Mouse (Mus musculus) cerebellum, adult 18-20 months (tissue): Measurements from ENCODE around the gene Brf1.
A peak's percentile ranks its signal among the peaks of the same experiment; 100 is the strongest.

Experiments
- DNase-seq, 2 experiments: peaks; one replicate each; pipeline ENCODE4 v3.0.0; 2021

The Brf1 gene

DNA sequence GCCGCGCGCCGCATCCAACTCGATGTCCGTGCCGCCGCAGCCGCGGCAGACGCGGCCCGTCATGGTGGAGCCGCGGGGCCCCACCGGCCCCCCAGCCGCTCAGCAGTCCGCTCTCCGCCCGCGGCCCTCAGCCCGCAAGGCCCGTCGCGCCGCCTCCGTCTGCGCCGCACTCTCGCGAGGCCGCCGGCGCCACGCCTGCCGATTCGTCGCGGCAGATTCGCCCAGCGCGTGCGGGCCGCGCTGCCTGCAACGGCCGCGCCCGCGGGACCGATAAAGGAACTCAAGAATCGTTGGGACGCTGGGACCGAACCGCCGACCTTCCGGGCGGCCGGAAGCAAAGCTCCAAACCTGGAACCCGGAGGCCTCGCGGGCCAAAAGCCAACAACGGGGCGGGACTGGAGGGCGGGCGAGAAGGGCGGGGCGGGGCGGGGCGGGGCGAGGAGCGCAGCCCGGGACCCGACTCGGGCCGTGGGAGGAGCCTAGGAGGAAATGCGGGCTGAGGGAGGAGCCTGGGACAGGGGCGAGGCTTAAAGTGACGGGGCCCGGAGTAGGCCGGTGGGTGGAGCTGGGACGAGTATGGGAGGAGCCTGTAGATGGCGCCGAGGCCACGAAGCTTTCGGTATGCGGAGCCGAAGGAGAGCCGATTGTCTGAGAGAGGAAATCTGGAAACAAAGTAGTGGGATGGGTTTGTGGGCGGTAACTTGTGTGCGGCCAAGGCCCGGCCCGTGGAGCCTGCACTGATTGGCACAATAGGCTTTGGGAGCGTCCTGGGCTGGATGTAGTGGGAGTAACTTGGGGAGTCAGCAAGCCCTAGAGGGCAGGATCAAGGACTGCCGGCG, at the start of gene Brf1:
Gene Brf1 (minus strand): TSS at position 411 of the 839 bp plus-strand sequence.
- peak; percentile 95 to 99 for DNase-seq

DNA sequence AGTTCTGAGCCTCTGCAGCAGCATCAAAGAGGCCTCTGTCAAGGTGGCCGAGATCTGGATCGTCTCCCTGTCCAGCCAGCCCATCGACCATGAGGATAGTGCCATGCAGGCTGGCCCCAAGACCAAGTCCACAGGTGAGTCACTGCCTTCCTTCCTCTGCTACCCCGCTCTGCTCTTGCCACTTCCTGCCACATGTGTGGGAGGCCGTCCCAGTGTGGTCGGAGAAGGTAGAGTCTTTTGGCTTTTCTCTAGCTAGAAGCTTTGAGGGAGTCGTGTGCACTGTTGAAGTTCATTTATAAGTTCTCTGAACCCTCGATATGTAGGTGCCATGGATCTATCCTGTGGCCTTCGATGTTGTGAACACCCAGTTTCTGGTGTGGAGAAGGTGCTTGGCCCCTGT, 49.3 kb upstream of the Brf1 start:
- DNase-seq = no peak

DNA sequence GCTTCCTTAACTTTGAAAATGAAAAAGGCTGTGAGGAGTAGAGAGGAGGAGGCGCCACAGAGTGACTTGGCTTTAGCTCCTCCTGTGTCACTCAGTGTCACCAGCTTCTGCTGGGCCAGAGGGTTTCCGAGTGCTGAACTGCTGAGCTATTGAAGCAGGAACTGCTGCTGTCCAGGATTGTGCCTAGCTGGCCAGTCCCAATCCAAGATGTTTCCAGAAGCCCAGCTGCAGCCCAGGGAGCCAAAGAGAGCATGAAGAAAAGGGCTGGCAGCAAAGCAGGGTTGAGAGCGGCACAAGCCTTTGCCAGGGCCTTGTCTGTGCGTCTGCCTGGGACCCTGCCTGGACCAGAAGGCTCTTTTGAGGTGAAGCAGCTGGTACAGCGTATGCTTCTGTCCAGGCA, 47.6 kb upstream of the Brf1 start:
- DNase-seq = peak in 1 of 2 experiments; percentile 18

DNA sequence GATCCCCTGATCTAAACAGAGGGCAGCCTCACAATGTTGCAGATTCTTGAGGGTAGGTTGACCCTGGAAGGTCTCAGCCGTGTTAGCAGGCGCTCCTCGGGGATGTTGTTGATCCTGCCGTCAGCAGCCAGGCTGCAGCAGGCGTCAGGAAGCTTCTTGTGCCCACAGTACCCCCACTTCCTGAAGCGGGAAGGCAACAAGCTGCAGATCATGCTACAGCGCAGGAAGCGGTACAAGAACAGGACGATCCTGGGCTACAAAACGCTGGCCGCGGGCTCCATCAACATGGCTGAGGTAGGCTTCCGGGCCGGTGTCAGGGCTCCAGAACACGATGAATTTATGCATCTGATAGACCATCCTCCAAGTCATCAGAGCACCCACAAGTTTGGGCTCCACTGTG, 46.4 kb upstream of the Brf1 start:
- DNase-seq = no peak

DNA sequence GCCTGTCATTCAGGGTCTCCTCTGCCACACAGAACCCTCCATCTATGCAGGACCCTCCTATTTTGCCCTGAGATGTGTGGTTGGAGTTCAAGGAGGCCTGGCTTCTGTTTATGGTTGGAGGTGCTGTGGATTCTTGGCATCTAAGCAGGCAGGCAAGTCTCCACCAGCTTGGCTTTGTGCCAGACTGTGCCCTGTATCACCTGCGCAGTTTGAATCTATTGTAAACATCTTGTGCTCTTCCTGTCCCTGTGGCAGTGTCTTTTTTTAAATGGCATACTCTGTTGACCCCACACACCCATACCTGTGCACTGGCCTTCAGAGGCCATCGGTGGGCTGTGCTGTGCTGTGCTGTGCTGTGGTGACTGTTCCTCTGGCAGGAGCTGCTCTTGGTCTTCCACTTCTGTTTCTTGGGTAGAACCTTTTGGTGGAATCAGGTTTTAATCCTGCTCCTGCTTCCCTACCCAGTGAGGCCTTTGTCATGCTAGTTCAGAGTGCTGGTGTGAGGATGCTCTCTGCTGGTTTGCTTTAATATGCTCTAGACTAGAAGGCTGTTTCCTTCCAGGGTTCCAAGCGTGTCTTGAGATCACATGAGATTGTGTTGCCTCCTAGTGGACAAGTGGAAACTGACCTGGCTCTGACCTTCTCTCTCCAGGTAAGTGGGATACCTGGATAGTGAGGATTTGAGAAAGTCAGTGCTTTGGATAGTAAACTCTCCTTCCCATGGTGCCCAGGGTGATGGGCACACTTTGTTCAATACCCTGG, 44.6 kb upstream of the Brf1 start:
- DNase-seq = peak; percentile 76 to 80

DNA sequence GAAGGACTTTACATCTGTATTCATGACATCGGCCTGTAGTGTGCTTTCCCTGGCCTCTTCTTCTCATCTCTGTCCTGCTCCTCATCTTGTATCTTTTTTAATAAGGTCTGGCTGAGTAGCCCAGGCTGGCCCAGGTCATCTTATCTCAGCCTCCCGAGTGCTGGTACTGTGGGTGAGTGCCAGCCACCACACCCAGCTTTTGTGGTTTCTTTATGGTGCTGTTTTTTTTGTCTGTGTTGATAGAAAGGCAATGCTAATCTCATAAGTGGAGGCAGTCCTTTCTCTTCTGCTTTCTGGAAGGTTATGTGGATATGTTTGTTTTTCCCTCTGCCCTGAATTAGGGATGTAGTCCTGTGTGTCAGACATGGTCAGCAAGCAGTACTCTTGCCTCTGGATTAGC, 42.0 kb upstream of the Brf1 start:
- DNase-seq = no peak

DNA sequence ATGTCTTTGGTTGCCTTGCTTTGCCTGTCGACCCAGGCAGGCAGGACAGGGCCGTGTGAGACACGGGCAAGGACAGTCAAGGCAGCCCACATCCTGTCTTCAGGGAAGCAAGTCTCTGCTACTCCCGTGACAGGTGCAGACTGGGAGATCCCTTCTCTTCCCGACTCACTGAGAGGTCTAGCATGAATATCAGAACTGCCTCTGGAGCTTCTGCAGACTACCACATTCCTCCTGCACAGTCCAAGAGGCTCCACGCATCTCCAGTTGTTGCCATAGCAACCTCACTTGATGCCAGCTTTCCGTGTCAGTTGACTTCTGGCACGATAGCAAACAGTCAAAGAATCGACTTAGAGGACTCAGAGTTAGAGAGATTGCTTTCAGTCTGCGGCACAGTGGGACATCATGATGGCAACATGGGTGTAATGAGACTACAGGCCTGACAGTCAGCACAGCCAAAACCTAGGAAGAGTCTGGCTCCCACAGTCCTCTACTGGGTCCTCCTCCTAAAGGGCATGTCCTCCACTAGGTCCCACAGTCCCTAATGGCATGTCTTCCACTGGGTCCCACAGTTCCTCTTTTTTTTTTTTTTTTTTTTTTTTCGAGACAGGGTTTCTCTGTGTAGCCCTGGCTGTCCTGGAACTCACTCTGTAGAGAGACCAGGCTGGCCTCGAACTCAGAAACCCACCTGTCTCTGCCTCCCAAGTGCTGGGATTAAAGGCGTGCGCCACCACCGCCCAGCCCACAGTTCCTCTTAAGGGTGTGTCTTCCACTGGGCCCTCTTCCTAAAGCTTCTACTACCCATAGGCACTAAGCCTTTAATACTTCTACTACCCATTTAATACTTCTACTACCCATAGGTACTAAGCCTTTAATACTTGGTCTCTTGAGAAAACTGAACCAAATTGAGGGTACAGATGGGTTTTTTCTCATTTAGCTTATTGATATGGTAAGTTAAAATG, 41.3 kb upstream of the Brf1 start:
- peak; percentile 55 to 63 for DNase-seq

DNA sequence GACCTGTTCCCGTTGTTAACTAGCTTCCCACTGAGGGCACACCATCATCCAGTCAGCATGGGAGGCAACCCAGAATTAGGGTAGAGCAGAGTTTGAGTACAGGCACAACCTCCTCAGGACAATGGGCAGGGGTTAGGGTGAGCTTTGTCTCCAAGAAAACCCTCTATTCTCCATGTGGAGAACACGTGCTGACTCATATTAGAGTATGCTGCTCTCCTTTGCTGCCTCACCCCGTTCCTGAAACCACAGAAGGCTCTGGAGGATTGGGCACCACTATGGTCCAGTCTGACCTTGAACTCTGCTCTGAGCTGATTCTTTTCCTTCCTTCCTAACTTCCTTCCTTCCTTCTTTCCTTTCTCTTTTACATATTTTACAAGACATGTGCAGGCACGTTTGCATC, 37.9 kb upstream of the Brf1 start:
- DNase-seq = no peak

DNA sequence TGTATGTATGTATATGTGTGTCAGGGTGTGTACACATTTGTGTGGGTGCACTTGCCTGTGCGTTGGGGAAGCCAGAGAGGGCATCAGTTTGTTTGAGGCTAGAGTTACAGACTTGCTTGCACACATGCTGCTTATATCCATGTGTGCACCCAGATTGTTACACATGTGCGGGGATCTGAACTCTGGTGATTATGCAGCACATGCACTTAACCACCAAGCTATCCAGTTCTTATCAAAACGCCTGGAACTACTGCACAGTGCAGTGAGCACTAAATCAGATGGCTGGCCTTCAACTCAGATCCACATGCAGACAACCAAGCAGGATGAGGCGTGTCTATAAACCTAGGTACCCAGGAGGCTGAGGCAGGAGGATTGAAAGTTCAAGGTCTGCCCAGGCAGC, 36.5 kb upstream of the Brf1 start:
- no peak for DNase-seq

DNA sequence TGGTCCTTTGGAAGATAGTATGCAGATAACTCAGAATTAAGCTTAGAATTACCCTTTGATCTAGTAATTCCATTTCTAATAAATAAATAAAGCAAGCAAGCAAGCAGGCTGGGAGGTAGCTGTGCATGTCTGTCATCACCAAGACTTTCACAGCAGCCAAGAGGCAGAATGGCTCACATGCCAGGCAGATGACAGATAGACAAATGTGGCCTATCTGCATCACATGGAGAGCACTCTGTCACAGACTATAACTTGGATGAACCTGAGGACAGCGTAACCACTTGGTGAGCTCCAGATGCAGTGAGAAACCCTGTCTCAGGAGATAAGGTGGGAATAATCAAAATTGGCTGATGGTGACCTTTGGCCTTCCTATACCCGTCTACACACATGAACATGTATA, 34.6 kb upstream of the Brf1 start:
- no peak for DNase-seq

DNA sequence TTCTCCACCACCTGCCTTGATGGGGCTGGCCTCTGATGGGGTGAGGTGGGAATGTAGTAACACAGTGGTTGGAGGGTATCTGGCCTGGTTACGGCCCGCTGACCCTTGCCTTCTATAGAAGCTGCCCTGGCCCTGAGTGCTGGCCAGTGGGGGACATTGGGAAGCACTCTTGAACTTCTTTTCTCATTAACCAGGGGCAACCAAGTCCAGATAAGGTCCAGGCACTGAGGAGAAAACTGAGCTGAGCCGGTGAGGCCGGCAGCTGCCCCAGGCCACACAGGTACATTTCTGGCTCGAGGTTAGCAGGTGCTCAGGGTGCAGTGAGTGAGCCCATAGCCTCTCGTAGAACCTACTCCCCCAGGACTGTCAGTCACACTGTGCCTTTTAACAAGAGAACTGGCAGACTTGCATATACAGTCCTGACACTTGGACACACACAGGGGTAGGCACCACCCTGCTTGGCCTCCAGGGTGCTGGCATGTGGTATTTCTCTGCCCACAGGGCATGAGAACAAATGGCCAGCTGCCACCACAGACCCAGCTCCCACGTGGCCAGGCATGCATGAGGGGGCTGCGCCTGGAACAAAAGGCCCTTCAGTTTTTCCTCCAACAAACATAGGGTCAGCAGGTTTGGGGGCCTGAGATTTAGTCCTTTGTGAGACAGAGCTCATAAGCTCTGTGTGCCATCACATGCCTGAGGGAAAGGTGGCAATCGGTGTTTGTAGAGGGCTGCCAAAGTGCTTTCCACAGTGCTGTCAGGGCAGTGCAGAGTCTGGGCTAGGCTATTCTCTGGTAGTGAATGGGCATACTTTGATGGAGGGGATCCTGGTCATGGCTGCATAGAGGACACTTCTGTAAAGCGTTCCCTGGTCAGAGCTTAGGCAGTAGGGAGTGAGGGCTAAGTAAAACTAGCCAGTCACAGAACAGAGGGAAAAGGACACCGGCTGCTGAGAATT, 32.1 kb upstream of the Brf1 start:
- DNase-seq = peak; percentile 41

DNA sequence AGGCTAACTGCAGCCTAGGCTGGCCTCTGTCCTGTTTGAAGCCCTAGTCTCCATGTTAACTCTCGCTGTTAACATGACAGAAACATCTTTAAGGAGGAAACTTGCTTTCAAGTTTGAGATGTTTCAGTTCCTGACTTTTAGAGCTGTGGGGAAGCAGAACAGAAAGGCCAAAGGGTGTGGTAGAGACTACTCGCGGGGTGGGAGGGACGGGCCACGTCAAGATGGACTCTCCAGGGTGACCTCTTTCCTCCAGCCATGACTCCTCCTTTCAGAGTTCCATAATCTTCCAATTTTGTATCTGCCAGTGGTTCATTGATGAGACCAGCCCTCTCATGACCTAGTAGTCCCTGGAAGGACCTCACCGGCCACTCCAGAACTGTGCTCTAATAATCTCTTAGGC, 30.9 kb upstream of the Brf1 start:
- DNase-seq = no peak

DNA sequence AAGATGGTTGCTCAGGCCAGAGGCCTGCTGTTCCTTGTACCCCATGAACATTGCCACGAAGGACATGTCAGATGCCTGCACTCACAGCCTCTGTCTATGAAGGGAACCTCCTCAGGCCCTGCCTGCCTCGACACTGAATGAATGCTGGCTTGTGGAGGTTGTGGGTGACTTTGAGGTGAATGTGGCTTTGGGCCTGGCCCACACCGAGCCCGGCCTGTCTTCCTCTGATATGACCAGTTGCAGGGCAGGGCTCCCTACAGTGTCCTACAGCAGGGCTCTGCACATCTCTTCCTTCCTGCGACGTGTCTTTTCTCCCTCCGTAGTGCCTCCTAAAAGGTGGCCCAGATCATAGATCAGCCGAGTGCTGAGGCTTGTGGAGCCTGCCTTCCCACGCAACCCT, 30.5 kb upstream of the Brf1 start:
- DNase-seq = no peak

DNA sequence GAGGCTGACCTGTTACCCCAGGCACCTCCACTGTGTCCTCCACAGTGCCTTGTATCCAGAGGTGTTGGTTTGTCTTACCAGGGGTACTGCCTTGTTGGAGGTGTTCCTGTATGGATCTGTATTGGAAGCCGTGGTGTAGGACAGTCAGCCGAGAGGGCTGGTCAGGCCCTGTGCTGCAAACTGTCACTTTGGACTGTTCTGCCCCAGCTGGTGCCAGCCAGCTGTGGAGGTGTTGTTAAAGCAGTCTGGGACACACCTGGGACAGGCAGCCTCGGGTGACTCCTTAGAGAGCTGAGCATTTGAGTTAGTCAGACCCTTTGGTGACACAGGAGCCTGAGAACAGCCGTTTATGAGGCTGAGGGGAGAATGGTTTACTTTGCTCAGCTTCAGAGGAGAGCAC, 29.5 kb upstream of the Brf1 start:
- no peak for DNase-seq

DNA sequence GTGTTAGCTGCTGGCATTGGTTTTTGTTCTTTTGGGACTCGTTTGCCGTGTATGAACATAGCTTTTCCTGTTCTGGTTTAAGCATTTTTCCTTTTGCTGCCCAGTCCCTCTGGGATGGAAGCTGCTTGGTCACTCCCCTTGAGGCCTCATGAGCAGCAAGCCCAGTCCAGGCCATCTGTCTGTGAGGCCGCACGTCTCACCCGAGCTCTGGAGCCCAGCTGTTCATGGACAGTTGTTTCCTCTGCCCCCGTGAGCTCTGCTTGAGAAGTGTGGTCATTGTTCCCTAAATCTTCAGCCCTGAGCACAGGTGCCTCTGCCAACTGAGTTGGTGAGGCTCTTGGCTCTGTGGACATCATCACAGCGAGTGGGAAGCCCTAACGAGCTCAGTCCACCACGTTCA, 28.4 kb upstream of the Brf1 start:
- DNase-seq = no peak

DNA sequence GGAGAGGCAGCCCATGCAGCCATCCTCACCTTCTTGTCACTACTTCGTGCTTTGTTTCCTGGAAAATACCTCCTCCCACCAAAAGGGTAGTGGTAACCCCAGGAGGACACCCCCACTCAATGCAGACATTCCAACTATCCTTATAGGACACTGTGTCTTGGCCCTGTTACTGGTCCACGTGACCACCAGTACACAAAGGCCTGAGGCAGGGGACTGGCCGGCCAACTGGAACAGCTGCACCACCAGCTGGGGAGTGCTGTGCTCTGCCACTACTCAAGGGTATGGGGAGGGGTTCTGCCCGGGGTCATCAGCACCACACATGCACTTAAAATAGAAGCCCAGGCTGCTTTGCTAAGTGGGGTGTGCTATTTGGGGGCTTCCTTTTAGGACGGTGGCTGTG, 27.6 kb upstream of the Brf1 start:
- DNase-seq = no peak

DNA sequence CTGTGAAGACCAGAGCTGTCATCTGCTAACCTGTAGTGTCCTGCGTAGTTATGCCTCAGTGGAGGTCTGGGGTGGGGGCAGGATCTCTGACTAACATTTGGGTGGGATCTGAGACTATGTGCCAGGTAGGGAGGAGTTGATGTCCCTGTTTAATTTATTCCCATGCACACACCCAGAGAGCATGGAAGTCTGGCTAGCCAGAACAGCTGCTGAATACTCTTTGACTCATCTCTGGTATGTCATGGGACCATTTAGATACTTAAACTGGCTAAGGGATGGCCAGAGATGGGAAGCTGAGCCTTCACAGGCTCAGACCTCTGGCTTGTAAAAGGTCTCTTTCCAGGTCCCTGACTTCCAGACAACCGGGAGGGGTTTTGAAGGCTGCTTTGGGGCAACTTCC, 27.0 kb upstream of the Brf1 start:
- DNase-seq = no peak

DNA sequence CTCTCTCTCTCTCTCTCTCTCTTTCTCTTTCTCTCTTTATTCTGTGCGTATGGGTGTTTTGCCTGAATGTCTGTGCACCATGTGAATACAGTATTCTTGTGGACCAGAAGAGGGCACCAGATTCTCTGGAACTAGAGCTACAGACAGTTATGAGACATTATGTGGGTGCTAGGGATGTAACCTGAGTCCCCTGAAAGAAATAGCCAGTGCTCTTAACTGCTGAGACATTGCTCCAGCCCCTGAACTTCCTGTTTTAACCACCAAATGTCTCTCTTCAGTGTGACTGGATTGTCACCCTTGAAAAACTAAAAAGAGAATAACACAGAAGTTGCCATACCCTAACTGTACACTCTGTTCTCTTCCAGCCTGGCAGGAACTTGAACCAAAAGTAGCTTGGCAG, 26.1 kb upstream of the Brf1 start:
- no peak for DNase-seq

DNA sequence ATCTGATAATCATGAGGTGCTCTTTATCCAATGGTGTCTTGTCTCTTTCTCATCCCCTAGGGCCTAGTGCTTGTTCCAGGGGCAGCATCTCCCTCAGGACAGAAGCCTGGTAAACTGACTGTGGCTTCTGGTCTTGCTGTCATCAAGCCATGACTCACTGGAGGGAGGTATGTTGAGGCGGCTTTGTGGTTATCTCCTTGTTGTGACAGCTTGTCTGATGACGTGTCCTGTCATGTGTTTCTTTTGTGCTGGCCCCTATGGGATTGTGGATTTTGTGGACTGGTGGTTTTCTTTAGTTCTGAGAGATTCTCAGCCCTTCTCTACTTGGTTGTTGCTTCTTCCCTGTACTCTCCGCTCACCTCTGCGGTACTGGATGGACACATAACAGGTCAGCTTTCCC, 22.6 kb upstream of the Brf1 start:
- DNase-seq = no peak

DNA sequence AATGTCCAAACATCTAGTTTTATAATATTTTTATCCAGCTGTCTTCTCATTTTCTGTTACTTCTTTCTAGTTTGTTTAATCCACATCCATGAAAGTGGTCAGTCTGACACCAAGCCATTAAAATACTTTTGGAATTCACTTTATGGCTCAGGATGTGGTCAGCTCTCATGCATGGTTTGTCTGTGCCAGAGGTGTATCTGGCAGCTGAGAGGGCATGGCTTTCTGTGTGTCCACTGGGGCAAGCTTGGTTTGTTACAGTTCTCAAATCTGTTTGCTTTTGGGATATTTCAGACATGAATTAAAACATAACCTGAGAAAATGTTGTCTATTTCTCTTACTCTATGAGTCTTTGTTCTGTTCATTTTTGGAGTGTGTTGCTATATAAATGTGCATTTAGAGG, 21.0 kb upstream of the Brf1 start:
- no peak for DNase-seq

DNA sequence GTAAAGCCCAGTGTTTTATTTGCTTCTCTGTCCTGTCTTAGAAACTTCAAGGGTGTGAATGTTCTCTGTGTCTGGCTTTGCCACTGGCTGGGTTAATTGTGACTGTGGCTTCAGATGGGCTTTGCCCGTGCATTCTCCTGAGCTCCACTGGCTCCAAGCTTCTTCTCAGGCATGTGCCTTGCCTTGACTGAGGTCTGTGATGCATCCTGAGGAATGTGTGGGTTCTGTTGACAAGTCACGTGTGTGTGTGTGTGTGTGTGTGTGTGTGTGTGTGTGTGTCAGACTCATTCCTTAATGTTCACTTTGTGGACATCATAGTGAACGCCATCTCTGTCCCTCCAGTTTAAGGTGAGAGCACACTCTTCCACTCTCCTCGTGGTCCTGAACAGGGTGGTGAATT, 18.3 kb upstream of the Brf1 start:
- no peak for DNase-seq

DNA sequence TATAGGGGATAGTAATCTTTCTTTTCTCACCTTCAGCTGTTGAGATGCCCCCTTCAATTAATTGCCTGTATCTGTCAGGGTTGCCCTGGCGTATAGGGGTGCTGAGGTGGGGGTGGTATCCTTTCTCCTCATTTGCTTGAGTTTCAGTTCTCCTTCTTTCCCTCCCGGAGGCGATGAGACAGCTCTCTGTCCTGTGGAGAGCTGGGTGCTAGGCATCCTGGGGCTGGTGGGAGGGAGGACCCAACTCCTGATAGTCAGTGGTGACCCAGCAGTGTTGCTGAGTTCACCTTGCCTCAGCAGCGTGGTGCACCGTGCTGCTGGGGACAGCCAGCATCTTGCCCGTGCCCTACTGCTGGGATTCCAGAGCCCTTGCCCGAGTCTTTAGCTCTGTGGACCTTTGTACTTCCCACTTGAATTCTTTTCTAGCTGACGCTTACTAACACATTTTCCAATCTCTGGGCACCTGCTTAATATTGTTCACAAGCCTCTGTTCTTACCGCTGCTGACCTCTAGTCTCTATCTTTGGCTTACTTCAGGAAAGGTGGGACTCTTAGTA, 17.0 kb upstream of the Brf1 start:
- DNase-seq = no peak
